Mouse (Mus musculus) retina, postnatal 7 days (tissue): ENCODE data around the gene Twf2.

Experiments
- DNase-seq: peaks from one replicate; pipeline ENCODE4 v3.0.0-alpha.2; 2012; ENCODE audit warnings: low read depth, low spot score

The Twf2 gene

DNA sequence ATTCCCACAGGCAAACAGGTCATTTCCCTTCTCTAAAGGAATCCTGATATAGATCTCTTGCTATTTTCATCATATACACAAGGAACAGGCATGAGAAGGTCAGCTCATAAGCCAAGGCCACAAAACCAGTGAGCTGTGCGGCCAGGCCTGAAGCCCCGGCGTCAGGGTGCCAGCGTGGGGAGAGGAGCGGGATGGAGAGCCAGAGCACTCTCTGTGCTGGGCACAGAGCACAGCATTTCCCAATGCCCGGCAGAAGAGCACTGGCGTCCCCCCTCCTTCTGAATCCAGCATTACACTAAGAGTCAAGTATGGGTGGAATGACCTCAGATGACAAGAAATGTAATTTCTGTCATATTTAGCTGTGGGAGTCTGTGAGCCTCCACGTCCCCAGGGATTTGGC lies 34.5 kb downstream of the Twf2 start:
- no peak for DNase-seq

DNA sequence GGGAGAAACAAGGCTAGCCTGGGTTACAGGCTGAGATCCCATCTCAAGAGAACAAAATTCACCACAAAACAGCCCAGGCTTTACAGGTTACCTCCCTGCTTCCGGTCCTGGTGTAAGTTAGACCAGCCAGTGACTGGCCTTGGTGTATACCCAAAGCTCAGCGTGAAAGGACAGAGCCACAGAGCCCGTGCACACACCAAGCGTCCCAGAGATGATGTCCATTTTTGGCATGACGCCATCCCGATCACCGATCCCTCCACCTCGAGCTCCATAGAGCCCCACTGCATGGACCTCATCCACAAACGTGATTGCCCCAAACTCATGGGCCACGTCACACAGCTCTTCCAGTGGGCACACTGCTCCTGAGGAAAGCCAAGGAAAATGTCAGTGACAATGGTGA lies 35.0 kb downstream of the Twf2 start:
- no peak for DNase-seq

DNA sequence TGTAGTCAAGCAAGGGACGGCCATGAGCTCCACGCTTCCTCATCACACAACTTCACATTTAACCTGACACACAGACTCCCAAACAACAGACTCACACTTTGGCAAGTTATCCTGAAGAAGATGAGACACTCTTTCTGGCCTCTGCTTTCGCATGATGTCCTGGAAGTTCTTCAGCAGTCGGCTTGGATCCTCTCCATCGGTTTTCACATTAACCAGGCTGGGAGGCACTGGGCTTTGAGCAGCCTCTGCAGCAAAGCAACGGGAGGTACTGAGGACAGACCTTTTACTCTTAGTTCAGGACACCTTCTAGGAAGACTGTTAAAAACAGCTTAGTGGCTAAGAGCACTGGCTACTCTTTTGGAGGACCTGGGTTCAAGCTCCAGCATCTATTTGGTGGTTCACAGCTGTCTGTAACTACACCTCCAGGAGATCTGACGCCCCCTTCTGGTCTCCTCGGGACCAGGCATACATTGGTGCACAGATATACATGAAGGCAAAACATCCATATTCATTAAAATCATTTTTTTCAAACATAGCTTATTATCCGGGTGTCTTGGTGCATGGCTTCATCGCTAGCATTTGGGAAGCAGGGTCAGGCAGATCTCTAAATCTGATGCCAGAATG lies 38.7 kb downstream of the Twf2 start:
- DNase-seq, result no peak

DNA sequence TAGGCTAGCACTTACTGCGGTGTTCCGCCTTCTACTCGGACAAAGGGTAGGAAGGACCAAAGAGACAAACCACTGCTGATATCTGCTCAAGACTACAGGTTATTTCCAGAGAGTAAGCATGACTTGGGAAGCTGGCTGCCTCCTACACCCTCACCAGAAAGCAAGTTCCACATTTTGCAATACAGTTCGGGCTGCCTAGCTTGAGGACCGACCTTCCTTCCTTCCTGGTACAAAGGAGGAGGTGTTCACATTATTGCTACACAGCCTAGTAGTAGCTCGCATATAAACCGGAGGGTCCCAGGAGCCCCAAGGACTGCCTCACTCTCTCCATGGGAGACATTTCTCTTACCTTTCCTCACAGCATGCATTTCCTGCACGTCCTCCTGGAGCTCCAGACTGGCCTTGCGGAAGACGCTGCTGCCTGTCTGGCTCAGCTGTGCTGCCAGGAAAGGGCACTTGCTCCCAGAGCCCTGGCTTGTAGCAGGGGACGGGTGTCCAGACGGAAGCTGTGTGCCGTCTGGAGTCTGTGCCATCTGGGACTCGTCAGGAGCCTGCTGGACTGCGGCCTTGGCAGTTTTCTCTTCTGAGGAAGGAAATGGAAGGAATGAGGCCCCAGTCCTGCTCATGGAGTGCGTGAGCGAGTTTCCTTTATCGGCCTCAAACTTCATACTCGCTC lies 40.0 kb downstream of the Twf2 start:
- DNase-seq, result no peak

DNA sequence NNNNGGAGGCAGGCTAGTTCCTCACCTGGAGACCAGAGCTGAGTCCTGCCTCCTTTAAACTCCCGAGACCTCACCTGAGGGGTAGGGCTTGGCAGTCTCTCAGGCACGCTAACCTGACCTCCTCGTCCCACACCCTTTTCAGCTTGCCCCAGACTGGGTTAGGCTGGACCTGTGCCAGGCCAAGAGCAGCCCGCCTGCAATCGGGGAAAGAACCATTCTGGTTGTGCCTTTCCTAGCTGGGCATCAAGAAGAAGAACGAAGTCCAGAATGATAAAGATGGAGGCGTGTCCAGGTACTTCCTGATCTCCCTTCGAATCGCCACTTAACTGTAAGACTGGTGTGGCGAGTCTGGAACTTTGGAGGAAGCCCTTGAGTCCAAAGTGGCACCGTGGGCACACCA lies 46.6 kb downstream of the Twf2 start:
- no peak for DNase-seq

DNA sequence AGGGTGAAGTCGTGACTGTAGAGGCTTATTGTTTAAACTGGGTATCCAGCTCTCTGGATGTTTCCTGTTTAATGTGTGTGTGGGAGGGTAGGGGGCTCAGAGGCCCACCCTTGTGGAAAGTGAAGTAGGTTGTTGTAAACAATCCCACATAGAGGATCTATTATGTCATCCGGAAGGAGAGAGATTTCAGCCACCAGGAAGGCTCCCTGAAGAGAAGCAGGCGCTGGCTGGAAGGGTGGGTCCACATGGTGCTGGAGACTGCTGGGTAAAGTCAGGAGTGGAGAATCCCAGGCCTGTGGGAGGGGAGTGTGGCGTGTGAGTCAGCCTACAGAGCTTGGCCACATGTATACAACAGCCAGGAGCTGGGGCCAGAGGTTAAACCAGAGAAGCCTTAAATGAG lies 47.3 kb downstream of the Twf2 start:
- DNase-seq, result no peak

DNA sequence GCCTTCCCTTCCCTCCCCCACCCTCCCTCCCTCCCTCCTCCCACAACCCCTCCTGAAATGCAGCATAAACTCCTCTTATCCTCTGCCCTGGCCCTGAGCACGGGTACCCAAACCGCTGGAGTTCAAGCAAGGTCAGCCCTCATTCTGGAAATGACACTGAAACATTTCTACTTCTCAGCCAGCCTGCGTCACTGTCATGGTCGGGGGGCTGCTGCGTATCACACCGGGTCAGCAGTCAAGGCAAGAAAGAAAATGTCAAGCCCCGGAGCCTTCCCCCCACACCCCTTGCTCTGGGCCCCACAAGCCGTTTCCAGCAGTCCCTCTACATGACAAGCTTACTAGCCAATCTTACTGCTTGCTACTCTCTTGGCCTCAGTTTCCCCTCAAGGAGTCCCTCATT lies 48.2 kb downstream of the Twf2 start:
- no peak for DNase-seq

DNA sequence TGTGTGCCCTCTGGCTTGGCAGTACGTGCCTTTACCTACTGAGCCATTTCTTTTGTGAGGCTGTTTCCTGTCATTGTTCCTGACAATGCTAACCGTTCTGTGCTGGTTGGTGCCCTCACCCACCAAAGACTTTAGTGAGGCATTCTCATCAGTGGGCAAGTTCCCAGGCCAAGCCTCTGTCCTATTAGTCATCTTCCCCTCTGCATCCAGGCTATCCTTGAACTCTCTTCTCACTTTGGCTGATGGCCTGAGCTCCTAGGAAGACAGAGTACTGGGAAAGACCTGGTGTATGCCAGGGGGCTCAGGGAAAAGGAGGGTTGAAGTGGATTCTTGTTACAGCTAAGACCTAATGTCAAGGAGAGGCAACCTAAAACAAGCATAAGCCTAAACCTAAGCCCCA lies 51.1 kb downstream of the Twf2 start:
- DNase-seq, result no peak

DNA sequence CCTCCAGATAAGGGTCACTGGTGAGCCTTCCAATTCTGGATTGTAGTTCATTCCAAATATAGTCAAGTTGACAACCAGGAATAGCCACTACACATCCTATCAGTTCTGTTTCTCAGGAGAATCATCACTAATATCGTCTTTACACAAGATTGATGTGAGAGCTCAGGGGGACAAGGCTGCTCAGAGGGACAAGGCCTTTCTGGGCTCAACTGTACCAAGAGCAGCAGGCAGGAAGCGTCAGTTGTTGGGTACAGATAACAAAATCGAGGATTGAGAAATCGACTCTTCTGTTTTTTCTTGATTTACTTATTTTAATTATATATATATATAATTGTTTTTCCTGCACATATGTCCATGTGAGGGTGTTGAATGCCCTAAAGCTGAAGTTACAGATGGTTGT lies 55.5 kb downstream of the Twf2 start:
- no peak for DNase-seq

DNA sequence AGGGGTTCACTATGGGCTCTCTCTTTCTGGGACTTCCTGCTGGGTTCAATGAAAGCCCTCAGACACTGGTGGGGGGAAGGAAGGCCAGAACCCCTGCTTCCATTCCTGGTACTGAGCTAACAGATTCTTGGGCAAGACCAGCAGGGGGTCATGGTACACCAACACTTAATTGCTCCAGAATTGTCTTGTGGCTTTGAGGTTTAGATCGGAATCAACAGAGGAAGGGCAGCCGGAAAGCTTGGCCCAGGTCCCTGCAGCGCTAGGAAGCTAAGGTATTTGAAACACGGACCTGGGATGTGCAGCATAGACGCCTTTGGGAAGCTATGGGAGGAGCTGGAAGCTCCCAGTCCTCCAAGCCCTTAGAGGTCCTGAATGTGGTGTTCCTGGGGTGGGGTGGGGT lies 56.1 kb downstream of the Twf2 start:
- no peak for DNase-seq

DNA sequence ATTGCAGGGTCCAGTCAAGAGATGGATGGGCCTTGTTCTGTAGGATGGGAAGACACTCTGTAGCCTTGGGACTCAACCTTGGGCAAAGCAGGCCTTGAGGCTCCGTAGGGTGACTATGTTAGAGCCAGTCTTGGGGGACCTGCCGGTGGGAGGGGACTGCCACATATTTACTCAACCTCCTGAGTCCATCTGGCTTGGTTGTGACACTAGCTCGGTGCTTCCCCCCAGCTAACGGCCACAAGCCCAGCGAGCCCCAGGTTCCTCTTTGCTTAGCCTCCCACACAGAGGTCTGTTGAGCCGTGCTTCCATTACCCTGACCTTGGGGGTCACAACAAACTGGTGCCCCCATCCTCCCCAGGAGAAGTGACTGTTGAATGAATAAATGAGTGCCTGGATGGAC lies 58.1 kb downstream of the Twf2 start:
- DNase-seq, result no peak

DNA sequence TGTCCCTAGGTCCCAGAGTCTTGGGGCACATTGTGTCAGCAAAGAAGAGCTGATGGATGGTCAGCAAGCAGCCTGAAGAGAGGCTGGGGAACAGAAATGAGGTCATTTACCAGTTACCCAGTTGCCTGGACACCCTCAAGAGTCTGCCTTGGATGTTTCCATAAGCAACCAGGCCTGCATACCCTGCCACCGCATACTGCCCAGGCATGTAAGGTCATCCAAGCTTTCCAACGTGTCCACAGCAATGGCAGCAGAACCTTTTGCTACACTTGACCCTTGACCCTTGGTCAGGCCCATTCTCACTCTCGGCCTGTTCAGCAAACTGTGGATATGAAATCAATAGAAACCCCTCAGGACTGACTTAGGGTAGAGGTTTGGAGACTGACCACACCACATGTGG lies 58.6 kb downstream of the Twf2 start:
- no peak for DNase-seq

DNA sequence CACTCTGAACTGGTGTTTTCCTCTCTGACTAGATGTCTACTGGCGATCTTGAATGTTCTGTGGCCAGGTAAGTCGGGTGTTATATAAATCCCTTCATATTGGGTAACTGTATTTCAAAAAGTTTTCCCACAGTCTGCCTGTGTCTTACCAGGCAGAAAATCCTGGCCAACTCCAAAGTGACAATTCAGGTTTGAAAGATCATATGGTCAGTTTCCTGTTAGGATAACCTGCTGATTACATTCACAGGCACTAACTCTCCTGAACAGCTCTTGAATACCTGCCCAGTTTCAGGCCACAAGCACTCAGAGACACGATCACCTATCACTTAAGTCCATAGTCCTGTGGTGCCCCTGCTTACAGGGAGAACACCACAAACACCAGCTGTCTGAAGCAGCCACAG lies 59.2 kb downstream of the Twf2 start:
- no peak for DNase-seq

DNA sequence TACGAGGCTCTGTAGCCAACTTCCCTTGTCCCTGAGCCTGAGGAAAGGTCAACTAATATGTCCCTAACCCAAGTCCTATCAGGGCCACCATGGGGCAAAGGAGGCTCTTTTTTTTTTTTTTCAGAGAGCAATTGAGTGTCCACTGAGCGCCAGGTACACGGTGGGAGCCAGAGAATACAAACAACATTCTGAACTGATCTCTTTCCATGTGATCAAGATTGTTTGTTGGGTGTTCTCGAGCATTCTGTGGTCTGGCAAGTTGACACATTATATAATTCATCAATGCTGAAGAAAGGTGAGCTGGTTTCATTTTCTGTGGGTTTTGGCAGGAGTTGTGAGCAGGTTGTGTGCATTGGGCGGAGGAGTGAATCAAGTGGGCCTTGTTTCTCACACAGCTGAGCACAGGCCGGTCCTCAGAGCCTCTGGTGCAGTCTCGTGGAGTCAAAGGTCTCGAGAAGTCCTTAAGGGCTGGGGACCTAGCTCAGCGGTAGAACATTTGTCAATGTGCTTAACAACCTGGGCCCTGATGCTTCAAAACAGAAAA lies 60.5 kb downstream of the Twf2 start:
- DNase-seq, result no peak
